Mouse (Mus musculus): ENCODE data around the gene Sh2d2a. TPM values are rescaled to one million over a fixed set of nuclear protein-coding genes. Genes with fewer than 3 reads are reported as not detected.
"Not testable (repeated sequence)": the region's sequence is repeated elsewhere in the genome, so short reads cannot be mapped to it uniquely, and the experiment has no call there.

Sh2d2a gene
- polyA plus RNA-seq, 1 experiment = 0.01 TPM

- H3K9me3 ChIP-seq (ENCODE audit: control insufficient read depth, low read length) = peaks cover 5% of the 10 kb centered on the region
- peaks cover 39% of the 10 kb centered on the region for H3K4me1 ChIP-seq (ENCODE audit: control insufficient read depth)
- no peaks in the 10 kb centered on the region for H3K27me3 ChIP-seq (ENCODE audit: control insufficient read depth)
- TF ChIP-seq GATA1 (IDR thresholded peaks at IDR 0.05; ENCODE audit: low read length) (no peak), TAL1 (IDR thresholded peaks at IDR 0.05; ENCODE audit: low read length) (no peak)
- H3K4me3 ChIP-seq (replicated peaks) = peak overlapping the region; percentile 100
- H3K36me3 ChIP-seq (ENCODE audit: control insufficient read depth) = peaks cover 26% of the 10 kb centered on the region
Observed at GRCm38 (mm10) chr3:87884708-87885251, 38.2 kb downstream of the Sh2d2a start.

- Histone ChIP-seq H3K27me3 (ENCODE audit: control insufficient read depth) (no peaks in the 10 kb centered on the region), H3K4me1 (ENCODE audit: control insufficient read depth) (peaks cover 37% of the 10 kb centered on the region), H3K4me3 (replicated peaks) (peak within 1 kb of the TSS; percentile 100), H3K9me3 (ENCODE audit: control insufficient read depth, low read length) (peaks cover 5% of the 10 kb centered on the region), H3K36me3 (ENCODE audit: control insufficient read depth) (peaks cover 19% of the 10 kb centered on the region)
- TF ChIP-seq TAL1 (IDR thresholded peaks at IDR 0.05; ENCODE audit: low read length) (no peak), GATA1 (IDR thresholded peaks at IDR 0.05; ENCODE audit: low read length) (no peak)
Observed at GRCm38 (mm10) chr3:87885281-87886003, 38.9 kb downstream of the Sh2d2a start, which contains the start of gene Prcc. Prcc (minus strand) TSS chr3:87885608.

DNA sequence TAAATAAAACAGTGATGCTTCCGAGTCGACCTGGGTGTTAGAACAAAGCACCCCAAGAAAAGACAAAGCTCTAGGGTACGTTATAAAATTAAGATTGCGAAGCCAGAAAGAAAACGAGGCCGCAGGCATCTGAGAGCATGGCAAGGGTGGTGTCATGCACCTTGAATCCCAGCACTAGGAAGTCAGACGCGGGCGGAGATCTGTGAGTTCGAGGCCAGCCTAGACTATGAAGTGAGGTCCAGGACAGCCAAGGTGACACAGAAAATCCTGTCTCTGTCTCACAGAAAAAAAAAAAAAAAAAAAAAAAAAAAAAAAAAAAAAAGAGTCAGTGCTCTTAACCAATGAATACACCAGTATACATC lies 39.4 kb downstream of the Sh2d2a start:
- TF ChIP-seq TAL1 (IDR thresholded peaks at IDR 0.05; ENCODE audit: low read length) (no peak), GATA1 (IDR thresholded peaks at IDR 0.05; ENCODE audit: low read length) (no peak)
- Histone ChIP-seq H3K9me3 (ENCODE audit: control insufficient read depth, low read length) (peaks cover 5% of the 10 kb centered on the region), H3K4me1 (ENCODE audit: control insufficient read depth) (peaks cover 37% of the 10 kb centered on the region), H3K36me3 (ENCODE audit: control insufficient read depth) (peaks cover 15% of the 10 kb centered on the region), H3K4me3 (replicated peaks) (peak overlapping the region; percentile 100), H3K27me3 (ENCODE audit: control insufficient read depth) (no peaks in the 10 kb centered on the region)

DNA sequence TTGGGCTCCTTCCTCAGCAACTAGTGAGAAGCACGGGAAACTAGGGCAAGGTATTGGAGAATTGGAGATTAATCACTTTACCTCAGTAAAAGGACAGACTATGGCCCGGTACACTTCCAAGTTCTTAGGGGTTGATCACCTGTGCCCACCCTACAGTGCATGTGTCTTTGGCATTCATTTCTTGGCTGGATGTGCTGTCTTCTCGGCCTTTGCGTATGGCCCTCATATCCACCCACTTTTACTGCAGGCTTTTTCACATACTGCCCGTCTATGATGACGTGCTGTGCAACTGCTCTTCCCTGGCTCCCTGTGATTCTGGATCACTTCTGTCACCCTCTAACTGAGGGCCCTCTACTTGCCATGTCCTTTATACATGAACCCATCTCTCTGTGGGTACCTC lies 39.9 kb downstream of the Sh2d2a start:
- Histone ChIP-seq H3K9me3 (ENCODE audit: control insufficient read depth, low read length) (peaks cover 5% of the 10 kb centered on the region), H3K36me3 (ENCODE audit: control insufficient read depth) (peaks cover 11% of the 10 kb centered on the region), H3K27me3 (ENCODE audit: control insufficient read depth) (no peaks in the 10 kb centered on the region), H3K4me1 (ENCODE audit: control insufficient read depth) (peaks cover 37% of the 10 kb centered on the region), H3K4me3 (replicated peaks) (peak overlapping the region; percentile 100)
- TF ChIP-seq GATA1 (IDR thresholded peaks at IDR 0.05; ENCODE audit: low read length) (no peak), TAL1 (IDR thresholded peaks at IDR 0.05; ENCODE audit: low read length) (no peak)

- not testable (repeated sequence) for H3K27me3 ChIP-seq (ENCODE audit: control insufficient read depth); H3K4me3 ChIP-seq (replicated peaks); H3K36me3 ChIP-seq (ENCODE audit: control insufficient read depth); H3K9me3 ChIP-seq (ENCODE audit: control insufficient read depth, low read length)
- H3K4me1 ChIP-seq (ENCODE audit: control insufficient read depth) = peaks cover 37% of the 10 kb centered on the region
Observed at GRCm38 (mm10) chr3:87887400-87887799, 40.8 kb downstream of the Sh2d2a start.

- Histone ChIP-seq H3K4me3 (replicated peaks) (no peak overlapping the region), H3K4me1 (ENCODE audit: control insufficient read depth) (peaks cover 24% of the 10 kb centered on the region), H3K9me3 (ENCODE audit: control insufficient read depth, low read length) (peaks cover 5% of the 10 kb centered on the region), H3K27me3 (ENCODE audit: control insufficient read depth) (no peaks in the 10 kb centered on the region), H3K36me3 (ENCODE audit: control insufficient read depth) (no peaks in the 10 kb centered on the region)
- TF ChIP-seq TAL1 (IDR thresholded peaks at IDR 0.05; ENCODE audit: low read length) (no peak), GATA1 (IDR thresholded peaks at IDR 0.05; ENCODE audit: low read length) (no peak)
Observed at GRCm38 (mm10) chr3:87891481-87891880, 44.9 kb downstream of the Sh2d2a start.

DNA sequence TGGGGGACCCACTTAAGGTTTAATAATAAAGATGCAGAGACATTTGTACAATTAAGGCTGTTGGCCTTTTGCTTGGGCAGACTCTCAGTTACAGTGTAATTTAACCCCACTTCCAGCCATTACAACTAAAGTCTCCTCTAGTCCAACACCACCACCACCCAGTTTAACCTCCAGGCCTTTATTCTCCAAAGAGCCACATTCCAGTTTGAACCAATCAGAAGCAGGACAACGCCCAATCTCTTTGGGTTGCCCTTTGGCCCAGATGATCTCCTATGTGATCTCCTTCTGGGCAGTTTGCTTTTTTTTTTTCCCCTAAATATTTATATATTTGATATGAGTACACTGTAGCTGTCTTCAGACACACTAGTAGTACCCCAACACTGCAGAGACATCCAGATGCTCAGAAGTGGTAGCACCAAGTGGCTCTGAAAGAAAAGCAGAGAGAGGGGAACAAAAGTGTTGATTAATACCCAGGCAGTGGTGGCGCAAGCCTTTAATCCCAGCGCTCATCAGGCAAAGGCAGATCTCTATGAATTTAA lies 46.9 kb downstream of the Sh2d2a start:
- Histone ChIP-seq H3K9me3 (ENCODE audit: control insufficient read depth, low read length) (peaks cover under 1% of the 10 kb centered on the region; the same call in 1 of the 2 replicates), H3K27me3 (ENCODE audit: control insufficient read depth) (no peaks in the 10 kb centered on the region), H3K4me3 (replicated peaks) (no peak overlapping the region), H3K4me1 (ENCODE audit: control insufficient read depth) (peaks cover 20% of the 10 kb centered on the region), H3K36me3 (ENCODE audit: control insufficient read depth) (no peaks in the 10 kb centered on the region)
- TF ChIP-seq GATA1 (IDR thresholded peaks at IDR 0.05; ENCODE audit: low read length) (no peak), TAL1 (IDR thresholded peaks at IDR 0.05; ENCODE audit: low read length) (no peak)

- H3K27me3 ChIP-seq (ENCODE audit: control insufficient read depth) = no peaks in the 10 kb centered on the region
- TF ChIP-seq TAL1 (IDR thresholded peaks at IDR 0.05; ENCODE audit: low read length) = no peak
- no peak for TF ChIP-seq GATA1 (IDR thresholded peaks at IDR 0.05; ENCODE audit: low read length)
- H3K4me1 ChIP-seq (ENCODE audit: control insufficient read depth) = peaks cover 51% of the 10 kb centered on the region
- no peaks in the 10 kb centered on the region for H3K9me3 ChIP-seq (ENCODE audit: control insufficient read depth, low read length)
- H3K4me3 ChIP-seq (replicated peaks) = no peak overlapping the region
- peaks cover 3% of the 10 kb centered on the region; the same call in 1 of the 2 replicates for H3K36me3 ChIP-seq (ENCODE audit: control insufficient read depth)
Observed at GRCm38 (mm10) chr3:87899266-87899665, 52.7 kb downstream of the Sh2d2a start.

DNA sequence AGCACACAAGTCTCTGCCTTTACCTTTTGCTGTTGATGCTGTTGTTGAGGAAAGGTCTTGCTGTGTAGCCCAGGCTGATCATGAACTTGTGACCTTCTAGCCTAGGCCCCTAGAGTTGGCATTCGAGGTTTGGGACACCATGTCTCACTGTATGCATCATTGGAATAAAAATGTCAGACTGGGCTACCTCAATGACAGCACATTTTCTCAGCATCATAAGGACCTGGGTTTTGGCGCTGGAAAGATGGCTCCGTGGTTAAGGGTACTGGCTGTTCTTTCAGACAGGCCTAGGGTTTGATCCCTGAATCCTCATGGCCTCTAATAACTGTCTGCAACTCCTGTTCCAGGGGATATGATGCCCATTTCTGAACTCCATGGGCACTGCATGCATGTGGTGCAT lies 53.2 kb downstream of the Sh2d2a start:
- Histone ChIP-seq H3K27me3 (ENCODE audit: control insufficient read depth) (no peaks in the 10 kb centered on the region), H3K36me3 (ENCODE audit: control insufficient read depth) (peaks cover 3% of the 10 kb centered on the region; the same call in 1 of the 2 replicates), H3K4me1 (ENCODE audit: control insufficient read depth) (peaks cover 53% of the 10 kb centered on the region), H3K4me3 (replicated peaks) (no peak overlapping the region), H3K9me3 (ENCODE audit: control insufficient read depth, low read length) (no peaks in the 10 kb centered on the region)
- no peak for TF ChIP-seq TAL1 (IDR thresholded peaks at IDR 0.05; ENCODE audit: low read length)
- TF ChIP-seq GATA1 (IDR thresholded peaks at IDR 0.05; ENCODE audit: low read length) = no peak

Measured in erythroblast, embryonic 14.5 days (primary cell).